Mouse (Mus musculus) midbrain, postnatal 0 days (tissue): ENCODE results near the gene Fscn1. TPM values are rescaled to one million over a fixed set of nuclear protein-coding genes. Genes with fewer than 3 reads are reported as not detected.

ENCODE experiments used
- ATAC-seq: fragments of 200-750 bp; cut with Nextera tagmentation; 2 replicates; pipeline ENCODE4 v1.8.0; 2017; ENCODE audit warnings: moderate number of reproducible peaks, mild to moderate bottlenecking, moderate TSS enrichment, moderate library complexity; ENCODE audit not compliant: low FRiP score
- DNase-seq: peaks from one replicate; pipeline ENCODE4 v3.0.0-alpha.2; 2015; ENCODE audit warnings: low spot score
- H3K27ac ChIP-seq: fragments of 300-500 bp; sonication (generic); 2 replicates; pipeline ENCODE4 v1.5.1; 2014; ENCODE audit warnings: low read depth, mild to moderate bottlenecking, low read length, mixed read lengths
- H3K27me3 ChIP-seq: fragments of 300-500 bp; sonication (generic); 2 replicates; pipeline ENCODE4 v1.6.1; 2014; ENCODE audit warnings: low read length, control low read depth, mixed read lengths; ENCODE audit not compliant: insufficient read depth
- H3K36me3 ChIP-seq: fragments of 300-500 bp; sonication (generic); 2 replicates; pipeline ENCODE4 v1.6.1; 2014; ENCODE audit warnings: low read length, control low read depth, mixed read lengths; ENCODE audit not compliant: insufficient read depth
- H3K4me1 ChIP-seq: fragments of 300-500 bp; sonication (generic); 2 replicates; pipeline ENCODE4 v1.6.1; 2014; ENCODE audit warnings: mild to moderate bottlenecking, control low read depth, antibody characterized with exemption, low read length, mixed read lengths; ENCODE audit not compliant: insufficient read depth
- H3K4me2 ChIP-seq: fragments of 300-500 bp; sonication (generic); 2 replicates; pipeline ENCODE4 v1.6.1; 2014; ENCODE audit warnings: low read depth, mild to moderate bottlenecking, low read length, mixed read lengths; ENCODE audit not compliant: poor library complexity, severe bottlenecking
- H3K4me3 ChIP-seq: fragments of 300-500 bp; sonication (generic); 2 replicates; pipeline ENCODE4 v1.5.1; 2014; ENCODE audit warnings: low read depth, mild to moderate bottlenecking, low read length, moderate library complexity
- H3K9ac ChIP-seq: fragments of 300-500 bp; sonication (generic); replicated peaks from 2 replicates; pipeline ENCODE4 v1.6.1; 2014; ENCODE audit warnings: mild to moderate bottlenecking, low read length, moderate library complexity, mixed read lengths; ENCODE audit not compliant: poor library complexity, severe bottlenecking
- H3K9me3 ChIP-seq: fragments of 300-500 bp; sonication (generic); 2 replicates; pipeline ENCODE4 v1.6.1; 2016; ENCODE audit warnings: low read length, control low read depth
- CTCF ChIP-seq: IDR thresholded peaks from 2 replicates; pipeline ENCODE4 v1.5.1; 2016; ENCODE audit warnings: antibody characterized with exemption, mild to moderate bottlenecking
- WGBS: fragments of 180-500 bp; shearing (Covaris S2); extraction: QIAGEN DNeasy Blood & Tissue Kit; methylation state at CpG from one replicate; pipeline ENCODE4 v1.1.7; 2014; 5-methylcytosine and 5-hydroxymethylcytosine counted together
- polyA plus RNA-seq: library from polyadenylated mRNA; unstranded; fragments of >200 nt; fragmentation: Nextera tagmentation; extraction: Ambion mirVana; gene quantifications from 2 replicates; pipeline ENCODE4 v1.2.1, GENCODE M21; 2015
- total RNA-seq: library from RNA; depleted of rRNA; stranded (reverse); fragments of >200 nt; gene quantifications from 2 replicates; pipeline ENCODE4 v1.2.3, GENCODE M21; 2014; rRNA removed

The Fscn1 gene
- total RNA-seq (536 and 616 TPM in 2 replicates), polyA plus RNA-seq (485 and 504 TPM in 2 replicates)

- TF ChIP-seq CTCF, result peak; percentile 58
- peak; percentile 76 for ATAC-seq
Measured at GRCm38 (mm10) chr5:142959576-142960556, at the start of gene Fscn1. TSS of gene Fscn1 (plus strand) at chr5:142960343.

GRCm38 (mm10) chr5:142911629-142912028 lies 48.5 kb upstream of the Fscn1 start:
- H3K4me2 ChIP-seq, result no peak overlapping the region
- H3K9ac ChIP-seq, result no peak overlapping the region
- H3K27ac ChIP-seq, result no peak overlapping the region
- no peaks in the 10 kb centered on the region for H3K9me3 ChIP-seq
- 85% methylated on average over 2 of the region's 2 CpGs for WGBS
- H3K4me1 ChIP-seq, result peaks cover 8% of the 10 kb centered on the region
- no peak overlapping the region for H3K4me3 ChIP-seq
- TF ChIP-seq CTCF, result no peak
- ATAC-seq (no peak), DNase-seq (no peak)
- no peaks in the 10 kb centered on the region for H3K36me3 ChIP-seq
- H3K27me3 ChIP-seq, result no peaks in the 10 kb centered on the region

More at GRCm38 (mm10) chr5:142959576-142960556, at the start of gene Fscn1:
- 7% methylated on average over 43 of the region's 44 CpGs for WGBS
- Histone ChIP-seq H3K4me3 (peak within 1 kb of the TSS; percentile 92), H3K27me3 (no peaks in the 10 kb centered on the region), H3K4me2 (peak within 1 kb of the TSS; percentile 95), H3K4me1 (0 out of 2 replicates have a peak, but pooled peaks cover 4% of the 10 kb centered on the region), H3K9me3 (no peaks in the 10 kb centered on the region), H3K36me3 (no peaks in the 10 kb centered on the region), H3K9ac (peak within 1 kb of the TSS; percentile 87), H3K27ac (peak within 1 kb of the TSS; percentile 91)
- DNase-seq, result peak; percentile 92

GRCm38 (mm10) chr5:142912320-142912719 lies 47.8 kb upstream of the Fscn1 start:
- Histone ChIP-seq H3K4me1 (peaks cover 8% of the 10 kb centered on the region), H3K9ac (no peak overlapping the region), H3K36me3 (no peaks in the 10 kb centered on the region), H3K9me3 (no peaks in the 10 kb centered on the region), H3K4me3 (no peak overlapping the region), H3K27ac (no peak overlapping the region), H3K4me2 (no peak overlapping the region), H3K27me3 (no peaks in the 10 kb centered on the region)
- ATAC-seq, result no peak
- TF ChIP-seq CTCF, result no peak
- 96% methylated on average over 3 of the region's 3 CpGs for WGBS
- no peak for DNase-seq

- no peaks in the 10 kb centered on the region for H3K27me3 ChIP-seq
- H3K4me3 ChIP-seq, result no peak overlapping the region
- H3K4me1 ChIP-seq, result peaks cover 6% of the 10 kb centered on the region
- H3K4me2 ChIP-seq, result no peak overlapping the region
- TF ChIP-seq CTCF, result no peak
- DNase-seq, result no peak
- WGBS, result 84% methylated on average over 4 of the region's 4 CpGs
- no peak overlapping the region for H3K27ac ChIP-seq
- H3K36me3 ChIP-seq, result no peaks in the 10 kb centered on the region
- H3K9me3 ChIP-seq, result no peaks in the 10 kb centered on the region
- H3K9ac ChIP-seq, result no peak overlapping the region
- no peak for ATAC-seq
Measured at GRCm38 (mm10) chr5:142912739-142913138, 47.4 kb upstream of the Fscn1 start.

- ATAC-seq, result no peak
- H3K27me3 ChIP-seq, result no peaks in the 10 kb centered on the region
- H3K9me3 ChIP-seq, result no peaks in the 10 kb centered on the region
- H3K36me3 ChIP-seq, result no peaks in the 10 kb centered on the region
- DNase-seq, result no peak
- no peak overlapping the region for H3K27ac ChIP-seq
- no peak for TF ChIP-seq CTCF
- no peak overlapping the region for H3K4me3 ChIP-seq
- no peak overlapping the region for H3K4me2 ChIP-seq
- no peaks in the 10 kb centered on the region for H3K4me1 ChIP-seq
- no peak overlapping the region for H3K9ac ChIP-seq
- 93% methylated on average over 11 of the region's 11 CpGs for WGBS
Measured at GRCm38 (mm10) chr5:142915231-142915630, 44.9 kb upstream of the Fscn1 start.

GRCm38 (mm10) chr5:142916593-142916992 lies 43.5 kb upstream of the Fscn1 start:
- TF ChIP-seq CTCF, result no peak
- WGBS, result 82% methylated on average over 7 of the region's 7 CpGs
- Histone ChIP-seq H3K9ac (no peak overlapping the region), H3K36me3 (no peaks in the 10 kb centered on the region), H3K27ac (no peak overlapping the region), H3K4me2 (no peak overlapping the region), H3K4me3 (no peak overlapping the region), H3K4me1 (no peaks in the 10 kb centered on the region), H3K9me3 (no peaks in the 10 kb centered on the region), H3K27me3 (no peaks in the 10 kb centered on the region)
- no peak for DNase-seq
- ATAC-seq, result no peak
